Mouse (Mus musculus): ENCODE measurements around the gene Brdt.

DNA sequence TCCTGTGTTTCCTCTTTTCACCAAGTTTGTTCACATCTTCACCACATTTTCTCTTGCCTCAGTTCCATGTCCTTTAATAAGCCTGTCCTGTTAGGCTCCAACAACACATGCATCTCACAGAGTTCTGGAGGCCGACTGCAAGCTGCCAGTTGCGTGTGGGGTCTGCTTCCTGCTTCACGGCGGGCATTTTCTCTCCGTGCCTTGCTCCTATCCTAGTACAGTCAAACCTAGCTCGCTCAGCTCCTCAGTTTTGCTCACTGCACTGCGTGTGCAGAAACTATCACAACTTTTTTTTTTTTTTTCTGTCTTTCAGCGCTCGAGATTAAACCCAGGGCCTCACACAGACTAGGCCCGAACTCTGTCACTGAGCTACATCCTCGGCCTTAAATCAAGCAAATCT lies 32.1 kb upstream of the Brdt start:
- TF ChIP-seq CTCF (IDR thresholded peaks at IDR 0.05; ENCODE audit: insufficient read depth, low read length) (no peak), POLR2A (IDR thresholded peaks at IDR 0.05; ENCODE audit: borderline replicate concordance, extremely low read depth, low read depth, low read length) (no peak)

All from lung, adult 2 months (tissue).